Mouse (Mus musculus): Measurements from ENCODE around the gene Klhdc8a. TPM values are rescaled to one million over a fixed set of nuclear protein-coding genes. Genes with fewer than 3 reads are reported as not detected.

The Klhdc8a gene
- polyA plus RNA-seq, 1 experiment from 2014 or later: 1.2 TPM

DNA sequence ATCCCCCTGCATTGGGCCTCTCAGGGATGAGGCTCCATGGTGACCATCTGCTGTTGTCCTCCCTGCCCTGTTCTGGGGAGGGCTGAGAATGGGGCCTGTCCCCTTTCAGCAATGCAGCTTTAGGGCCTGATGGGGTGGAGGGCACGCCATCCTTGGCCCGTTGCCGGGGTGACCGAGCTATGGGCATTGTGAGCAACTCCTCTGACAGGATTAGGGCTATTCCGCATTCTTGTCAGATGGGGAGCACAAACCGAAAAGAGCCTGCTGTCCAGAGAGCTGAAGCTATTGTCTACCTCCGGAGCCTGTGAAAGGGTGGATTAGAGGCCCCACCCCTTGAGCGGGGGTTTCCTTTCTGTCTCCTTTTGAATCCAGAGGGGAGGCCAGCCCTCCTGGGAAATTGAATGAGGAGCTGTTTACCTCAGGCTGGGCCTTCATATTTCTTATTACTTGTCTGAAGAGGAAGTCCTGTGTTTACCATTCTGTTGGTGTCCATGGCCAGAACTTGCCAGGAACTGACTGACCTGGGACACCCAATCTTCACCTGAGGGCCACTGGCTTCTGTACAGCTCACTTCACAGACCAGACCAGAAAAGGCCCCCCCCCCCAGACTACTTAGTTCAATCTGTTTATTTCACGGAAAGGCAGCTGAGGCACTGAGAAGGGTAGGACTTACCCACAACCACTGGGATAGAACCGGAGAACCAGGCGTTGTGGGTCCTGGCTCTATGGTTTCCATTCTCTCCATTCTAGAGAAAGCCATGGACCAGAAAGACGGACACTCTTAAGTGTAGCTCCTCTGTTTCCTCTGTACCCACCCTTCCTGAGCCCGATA lies 24.5 kb downstream of the Klhdc8a start:
- Histone ChIP-seq H3K27me3 (no peaks in the 10 kb centered on the region), H3K9ac (peak overlapping the region; percentile 52), H3K4me2 (peak overlapping the region; percentile 29), H3K27ac (peak overlapping the region; percentile 99), H3K36me3 (ENCODE audit: poor library complexity, severe bottlenecking) (peaks cover 27% of the 10 kb centered on the region), H3K4me3 (no peak overlapping the region), H3K9me3 (replicated peaks) (no peaks in the 10 kb centered on the region), H3K4me1 (peaks cover 100% of the 10 kb centered on the region)
- under 1% methylated on average over 13 of the region's 13 CpGs for WGBS
- ATAC-seq: peak; percentile 80

DNA sequence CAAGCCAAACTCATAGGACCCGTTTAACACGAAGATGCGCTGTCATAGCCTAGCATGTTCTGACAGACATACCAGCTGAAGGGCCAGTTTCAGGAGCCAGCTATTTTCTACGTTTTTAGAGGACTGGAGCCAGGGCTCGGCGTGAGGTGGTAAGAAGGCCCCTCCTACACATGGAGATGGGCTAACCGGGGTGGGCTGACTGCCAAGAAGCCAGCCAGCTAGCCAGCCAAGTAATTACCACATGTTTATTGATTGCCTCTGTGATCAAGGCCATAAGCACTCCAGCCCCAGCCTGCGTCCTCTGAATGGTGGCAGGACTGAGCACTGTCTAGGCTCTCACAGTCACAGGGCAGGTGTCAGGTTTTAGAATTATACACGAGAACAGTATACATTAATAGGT lies 28.4 kb downstream of the Klhdc8a start:
- H3K4me3 ChIP-seq: no peak overlapping the region
- 0 out of 2 replicates have a peak overlapping the region, but pooled peaks have one; percentile 0 for H3K4me2 ChIP-seq
- H3K9ac ChIP-seq: no peak overlapping the region; the same call in 1 of the 2 replicates
- peak overlapping the region; percentile 83 for H3K27ac ChIP-seq
- H3K9me3 ChIP-seq (replicated peaks): no peaks in the 10 kb centered on the region
- 19% methylated on average over 9 of the region's 9 CpGs for WGBS
- H3K27me3 ChIP-seq: no peaks in the 10 kb centered on the region
- H3K36me3 ChIP-seq (ENCODE audit: poor library complexity, severe bottlenecking): peaks cover 57% of the 10 kb centered on the region
- peaks cover 72% of the 10 kb centered on the region for H3K4me1 ChIP-seq
- ATAC-seq: peak; percentile 50

DNA sequence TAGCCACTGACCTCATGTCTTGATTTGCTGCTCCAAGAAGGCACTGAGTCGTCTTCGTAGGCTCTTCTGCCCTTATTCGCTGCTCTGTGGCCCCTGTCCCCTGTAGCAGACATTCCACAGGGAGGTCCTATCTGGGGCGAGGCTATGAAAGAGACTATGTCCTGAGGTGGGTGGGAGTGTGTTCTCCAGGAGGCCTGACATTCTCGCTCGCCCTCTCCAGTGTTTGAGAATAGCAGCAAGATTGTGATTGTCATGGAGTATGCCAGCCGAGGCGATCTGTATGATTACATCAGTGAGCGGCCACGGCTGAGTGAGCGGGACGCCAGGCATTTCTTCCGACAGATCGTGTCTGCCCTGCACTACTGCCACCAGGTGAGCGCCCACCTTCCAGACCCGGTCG lies 29.1 kb downstream of the Klhdc8a start:
- Histone ChIP-seq H3K27me3 (no peaks in the 10 kb centered on the region), H3K36me3 (ENCODE audit: poor library complexity, severe bottlenecking) (peaks cover 64% of the 10 kb centered on the region), H3K4me3 (no peak overlapping the region), H3K4me1 (peaks cover 72% of the 10 kb centered on the region), H3K27ac (peak overlapping the region; percentile 83), H3K4me2 (0 out of 2 replicates have a peak overlapping the region, but pooled peaks have one; percentile 0), H3K9ac (no peak overlapping the region), H3K9me3 (replicated peaks) (no peaks in the 10 kb centered on the region)
- 81% methylated on average over 17 of the region's 17 CpGs for WGBS
- no peak for ATAC-seq

DNA sequence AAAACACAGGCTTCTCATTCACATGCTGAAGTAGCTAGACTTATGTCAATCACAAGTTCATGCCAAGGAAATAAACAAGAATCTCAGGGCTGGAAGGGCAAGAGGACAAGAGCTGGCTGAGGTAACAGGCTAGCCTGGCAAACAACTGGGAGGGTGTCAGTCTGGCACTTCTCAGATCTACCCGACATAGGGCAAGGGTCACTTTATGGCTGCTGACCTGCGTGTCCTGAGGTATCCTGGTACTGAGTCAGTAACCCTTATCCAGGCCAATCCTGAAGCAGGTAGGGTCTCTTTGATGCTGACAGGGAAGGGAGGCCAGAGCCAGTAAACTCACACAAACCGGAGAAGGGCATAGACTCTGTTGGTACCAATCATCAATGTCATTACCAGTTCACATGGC lies 30.1 kb downstream of the Klhdc8a start:
- H3K9ac ChIP-seq: no peak overlapping the region
- H3K36me3 ChIP-seq (ENCODE audit: poor library complexity, severe bottlenecking): peaks cover 71% of the 10 kb centered on the region
- 88% methylated on average over 3 of the region's 3 CpGs for WGBS
- no peaks in the 10 kb centered on the region for H3K9me3 ChIP-seq (replicated peaks)
- H3K4me3 ChIP-seq: no peak overlapping the region
- H3K27me3 ChIP-seq: no peaks in the 10 kb centered on the region
- no peak overlapping the region for H3K27ac ChIP-seq
- no peak for ATAC-seq
- H3K4me2 ChIP-seq: no peak overlapping the region
- peaks cover 72% of the 10 kb centered on the region for H3K4me1 ChIP-seq

DNA sequence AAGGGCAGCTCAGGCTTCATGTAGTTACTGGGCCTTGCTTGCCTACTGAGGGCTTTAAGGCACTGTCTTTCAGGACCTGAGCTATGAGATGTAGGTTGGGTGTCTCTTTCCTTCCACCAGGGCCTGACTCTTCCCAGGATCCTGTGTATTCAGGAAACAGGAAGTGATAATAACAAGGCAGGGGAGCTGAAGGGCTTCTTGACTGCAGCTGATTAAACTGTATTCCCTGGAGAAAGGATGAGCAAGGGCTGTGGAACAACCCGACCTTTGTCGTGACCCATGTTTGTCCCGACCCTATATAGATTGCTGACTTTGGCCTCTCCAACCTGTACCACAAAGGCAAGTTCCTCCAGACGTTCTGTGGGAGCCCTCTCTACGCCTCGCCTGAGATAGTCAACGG lies 31.2 kb downstream of the Klhdc8a start:
- no peak overlapping the region for H3K4me2 ChIP-seq
- H3K36me3 ChIP-seq (ENCODE audit: poor library complexity, severe bottlenecking): peaks cover 71% of the 10 kb centered on the region
- H3K27me3 ChIP-seq: no peaks in the 10 kb centered on the region
- H3K9ac ChIP-seq: no peak overlapping the region
- 92% methylated on average over 7 of the region's 7 CpGs for WGBS
- no peaks in the 10 kb centered on the region for H3K9me3 ChIP-seq (replicated peaks)
- H3K27ac ChIP-seq: no peak overlapping the region
- ATAC-seq: no peak
- H3K4me3 ChIP-seq: no peak overlapping the region
- H3K4me1 ChIP-seq: peaks cover 71% of the 10 kb centered on the region

DNA sequence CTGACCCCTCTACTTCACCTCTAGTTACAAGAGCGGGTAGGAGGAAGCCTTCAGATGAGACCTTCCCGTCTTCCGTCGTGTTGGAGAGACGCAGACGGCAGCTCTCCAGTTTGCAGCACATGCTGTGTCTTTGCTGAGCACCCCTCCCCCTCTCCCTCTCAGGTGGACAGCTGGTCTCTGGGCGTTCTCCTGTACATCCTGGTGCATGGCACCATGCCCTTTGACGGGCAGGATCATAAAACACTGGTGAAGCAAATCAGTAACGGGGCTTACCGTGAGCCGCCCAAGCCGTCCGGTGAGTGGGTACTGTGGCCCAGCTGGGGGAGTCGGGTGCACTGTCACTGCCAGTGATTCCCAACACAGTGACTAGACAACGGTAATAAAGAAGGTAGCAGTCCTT lies 32.0 kb downstream of the Klhdc8a start:
- H3K27me3 ChIP-seq: no peaks in the 10 kb centered on the region
- no peak overlapping the region for H3K4me3 ChIP-seq
- H3K36me3 ChIP-seq (ENCODE audit: poor library complexity, severe bottlenecking): peaks cover 65% of the 10 kb centered on the region
- peak overlapping the region; percentile 21; the same call in 1 of the 2 replicates for H3K27ac ChIP-seq
- no peak overlapping the region for H3K9ac ChIP-seq
- ATAC-seq: no peak
- no peaks in the 10 kb centered on the region for H3K9me3 ChIP-seq (replicated peaks)
- 72% methylated on average over 15 of the region's 15 CpGs for WGBS
- peaks cover 71% of the 10 kb centered on the region for H3K4me1 ChIP-seq
- H3K4me2 ChIP-seq: no peak overlapping the region

DNA sequence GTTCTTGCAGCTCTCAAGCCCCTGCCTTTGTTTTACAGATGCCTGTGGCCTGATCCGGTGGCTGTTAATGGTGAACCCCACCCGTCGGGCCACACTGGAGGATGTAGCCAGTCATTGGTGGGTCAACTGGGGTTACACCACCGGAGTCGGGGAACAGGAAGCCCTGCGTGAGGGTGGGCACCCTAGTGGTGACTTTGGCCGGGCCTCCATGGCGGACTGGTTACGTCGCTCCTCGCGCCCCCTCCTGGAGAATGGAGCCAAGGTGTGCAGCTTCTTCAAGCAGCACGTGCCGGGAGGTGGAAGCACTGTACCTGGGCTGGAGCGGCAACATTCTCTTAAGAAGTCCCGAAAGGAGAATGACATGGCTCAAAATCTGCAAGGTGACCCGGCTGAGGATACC lies 32.9 kb downstream of the Klhdc8a start:
- Histone ChIP-seq H3K4me2 (no peak overlapping the region), H3K4me1 (peaks cover 69% of the 10 kb centered on the region), H3K9ac (no peak overlapping the region), H3K27ac (no peak overlapping the region), H3K36me3 (ENCODE audit: poor library complexity, severe bottlenecking) (peaks cover 56% of the 10 kb centered on the region), H3K9me3 (replicated peaks) (no peaks in the 10 kb centered on the region), H3K27me3 (no peaks in the 10 kb centered on the region), H3K4me3 (no peak overlapping the region)
- WGBS: 88% methylated on average over 17 of the region's 17 CpGs
- ATAC-seq: no peak

DNA sequence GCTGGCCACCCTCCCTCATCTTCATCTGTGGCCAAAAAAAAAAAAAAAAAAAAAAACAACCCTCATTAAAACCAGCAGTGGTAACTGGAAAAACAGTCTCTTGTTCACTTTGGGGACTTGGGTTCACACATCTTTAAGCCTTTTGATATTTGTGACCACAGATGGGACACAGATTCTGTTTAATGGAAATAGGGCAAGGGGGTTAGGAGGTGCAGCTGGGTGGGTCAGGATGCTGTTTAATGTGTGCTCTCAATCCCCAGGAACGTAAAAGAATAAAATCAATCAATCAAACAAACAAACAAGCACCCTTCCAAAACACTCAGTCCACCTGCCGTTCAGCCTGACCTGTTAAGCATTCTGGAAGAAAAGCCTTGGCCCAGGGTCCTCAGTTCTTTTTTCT lies 34.8 kb downstream of the Klhdc8a start:
- 0 out of 2 replicates have a peak overlapping the region, but pooled peaks have one; percentile 17 for H3K4me2 ChIP-seq
- no peak for ATAC-seq
- H3K27me3 ChIP-seq: no peaks in the 10 kb centered on the region
- peak overlapping the region; percentile 51; the same call in 1 of the 2 replicates for H3K9ac ChIP-seq
- H3K4me3 ChIP-seq: no peak overlapping the region
- WGBS: 0% methylated on average over 2 of the region's 2 CpGs
- peaks cover 51% of the 10 kb centered on the region for H3K4me1 ChIP-seq
- peaks cover 47% of the 10 kb centered on the region for H3K36me3 ChIP-seq (ENCODE audit: poor library complexity, severe bottlenecking)
- H3K27ac ChIP-seq: peak overlapping the region; percentile 89
- no peaks in the 10 kb centered on the region for H3K9me3 ChIP-seq (replicated peaks)

DNA sequence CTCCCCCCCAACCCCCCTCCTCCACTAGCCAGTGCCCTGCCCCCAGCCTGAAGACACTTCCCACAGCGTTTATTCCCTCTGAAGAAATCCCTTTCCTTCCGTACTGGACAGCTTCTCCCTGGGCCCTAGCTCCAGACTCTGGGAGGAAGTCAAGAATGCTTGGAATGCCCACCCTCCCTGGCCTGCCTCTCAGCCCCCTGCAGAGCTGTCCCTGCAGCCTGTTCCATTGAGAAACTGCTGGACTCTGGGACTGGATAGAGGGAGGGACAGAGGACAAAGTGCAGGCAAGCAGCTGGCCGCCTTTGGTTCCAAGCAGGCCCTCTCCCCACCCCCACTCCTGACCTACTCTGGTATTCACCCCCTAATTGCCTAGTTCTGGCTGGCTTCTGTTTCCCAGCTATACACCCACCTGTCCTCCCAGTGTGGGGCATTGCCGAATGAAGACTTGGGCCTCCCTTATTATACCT lies 35.3 kb downstream of the Klhdc8a start:
- Histone ChIP-seq H3K4me3 (no peak overlapping the region), H3K4me2 (peak overlapping the region; percentile 17; the same call in 1 of the 2 replicates), H3K27me3 (no peaks in the 10 kb centered on the region), H3K9ac (peak overlapping the region; percentile 51; the same call in 1 of the 2 replicates), H3K9me3 (replicated peaks) (no peaks in the 10 kb centered on the region), H3K36me3 (ENCODE audit: poor library complexity, severe bottlenecking) (peaks cover 42% of the 10 kb centered on the region), H3K27ac (peak overlapping the region; percentile 89), H3K4me1 (peaks cover 51% of the 10 kb centered on the region)
- ATAC-seq: peak; percentile 81
- WGBS: 0% methylated on average over 4 of the region's 4 CpGs

DNA sequence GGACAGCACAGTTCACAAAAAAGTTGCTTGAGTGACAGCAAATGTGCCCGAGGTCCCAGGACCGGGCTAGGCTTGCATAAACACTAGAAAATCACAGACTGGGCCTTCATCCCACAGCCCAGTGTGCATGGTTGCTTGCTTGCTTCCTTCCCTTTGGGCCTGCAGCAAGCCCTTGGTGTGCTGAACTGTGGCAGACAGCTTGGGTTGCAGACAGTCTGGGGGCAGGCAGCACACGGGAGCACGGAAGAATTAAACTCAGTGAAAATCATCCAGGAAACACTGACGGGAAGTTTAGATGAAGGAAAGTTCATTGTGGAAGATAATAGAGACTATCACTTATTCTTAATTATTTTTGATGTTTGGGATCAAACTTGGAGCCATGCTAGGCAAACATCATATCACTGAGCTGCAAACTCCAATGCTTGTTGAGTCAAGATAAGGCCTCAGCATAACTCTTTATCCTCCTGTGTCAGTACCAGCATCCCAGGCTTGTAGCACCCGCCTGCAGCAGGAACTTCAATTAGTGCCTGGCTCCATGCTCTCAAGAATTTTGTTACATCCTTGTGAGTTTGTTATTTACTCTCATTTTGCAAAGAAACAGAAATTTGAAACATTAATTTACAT lies 35.9 kb downstream of the Klhdc8a start:
- 16% methylated on average over 6 of the region's 6 CpGs for WGBS
- 0 out of 2 replicates have a peak, but pooled peaks have one; percentile 25 for ATAC-seq

DNA sequence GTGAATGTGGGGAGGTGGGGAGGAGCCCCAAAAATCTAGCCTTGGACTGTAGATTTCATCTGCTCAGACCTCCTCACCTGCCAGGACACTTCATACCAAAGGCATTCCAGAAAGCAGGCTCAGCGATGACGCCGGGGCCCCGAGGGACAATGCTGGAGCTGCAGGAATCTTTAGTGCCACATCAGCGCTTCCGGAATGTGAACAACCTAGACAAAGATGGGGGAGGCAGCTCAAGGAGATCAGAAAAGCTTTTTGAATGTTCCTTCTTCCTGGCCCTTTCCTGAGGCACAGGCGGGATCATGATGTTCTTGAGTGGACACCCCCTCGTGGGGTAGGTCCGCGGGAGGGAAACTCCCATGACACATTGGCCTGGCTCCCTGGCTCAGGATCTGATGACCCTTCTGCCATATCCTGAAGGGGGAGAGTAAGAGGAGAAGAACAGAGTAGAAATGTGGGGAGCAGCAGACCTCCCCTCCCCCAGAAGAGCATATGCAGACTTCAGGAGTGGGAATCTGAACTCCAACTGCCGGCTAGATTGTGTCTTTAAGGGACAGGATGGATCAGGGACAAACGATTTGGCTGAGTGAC lies 37.0 kb downstream of the Klhdc8a start:
- ATAC-seq: no peak
- Histone ChIP-seq H3K4me1 (peaks cover 47% of the 10 kb centered on the region), H3K9ac (no peak overlapping the region), H3K27ac (no peak overlapping the region; the same call in 1 of the 2 replicates), H3K4me3 (no peak overlapping the region), H3K36me3 (ENCODE audit: poor library complexity, severe bottlenecking) (peaks cover 27% of the 10 kb centered on the region), H3K27me3 (no peaks in the 10 kb centered on the region), H3K9me3 (replicated peaks) (no peaks in the 10 kb centered on the region), H3K4me2 (no peak overlapping the region)
- 19% methylated on average over 12 of the region's 12 CpGs for WGBS

More for the DNA sequence above, 35.9 kb downstream of the Klhdc8a start:
- H3K36me3 ChIP-seq (ENCODE audit: poor library complexity, severe bottlenecking): peaks cover 39% of the 10 kb centered on the region
- no peaks in the 10 kb centered on the region for H3K9me3 ChIP-seq (replicated peaks)
- H3K9ac ChIP-seq: no peak overlapping the region
- H3K4me1 ChIP-seq: peaks cover 51% of the 10 kb centered on the region
- no peak overlapping the region for H3K4me3 ChIP-seq
- peak overlapping the region; percentile 89 for H3K27ac ChIP-seq
- H3K27me3 ChIP-seq: no peaks in the 10 kb centered on the region
- peak overlapping the region; percentile 17; the same call in 1 of the 2 replicates for H3K4me2 ChIP-seq

DNA sequence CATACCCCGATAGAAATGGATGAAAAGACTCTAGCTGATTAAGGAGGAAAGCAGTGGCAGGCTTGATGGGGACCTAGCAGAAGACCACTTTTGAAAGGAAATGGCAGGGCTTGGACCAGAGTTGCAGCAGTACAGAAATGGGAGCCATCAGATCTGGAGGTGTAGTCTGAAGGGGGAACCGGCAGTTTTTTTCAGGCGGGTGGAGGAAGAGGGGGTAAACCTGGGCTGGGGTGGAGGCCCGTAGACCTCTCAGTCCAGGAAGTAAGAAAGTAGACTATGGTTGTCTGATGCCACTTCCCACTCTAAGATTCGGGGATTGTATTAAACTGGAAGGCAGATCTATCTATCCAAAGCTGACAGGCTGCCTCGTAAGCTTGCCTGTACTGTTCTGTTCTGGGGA lies 38.5 kb downstream of the Klhdc8a start:
- H3K4me2 ChIP-seq: no peak overlapping the region
- H3K27me3 ChIP-seq: no peaks in the 10 kb centered on the region
- ATAC-seq: no peak
- H3K9ac ChIP-seq: no peak overlapping the region
- H3K4me3 ChIP-seq: no peak overlapping the region
- peaks cover 13% of the 10 kb centered on the region for H3K36me3 ChIP-seq (ENCODE audit: poor library complexity, severe bottlenecking)
- H3K9me3 ChIP-seq (replicated peaks): no peaks in the 10 kb centered on the region
- H3K27ac ChIP-seq: no peak overlapping the region
- 69% methylated on average over 6 of the region's 6 CpGs for WGBS
- peaks cover 40% of the 10 kb centered on the region for H3K4me1 ChIP-seq
